Mouse (Mus musculus): Measurements from ENCODE around the gene March8. TPM values are rescaled to one million over a fixed set of nuclear protein-coding genes. Genes with fewer than 3 reads are reported as not detected.

Gene March8
- polyA plus RNA-seq, 1 experiment, result 21.2 TPM

- Histone ChIP-seq H3ac (ENCODE audit: control insufficient read depth, insufficient read length, low read depth) (no peak overlapping the region), H3K4me3 (ENCODE audit: insufficient read depth, poor library complexity, severe bottlenecking) (no peak overlapping the region), H3K79me3 (ENCODE audit: low read depth) (peaks cover 25% of the 10 kb centered on the region), H3K79me2 (ENCODE audit: control insufficient read depth, insufficient read depth) (peaks cover 12% of the 10 kb centered on the region), H3K27me3 (ENCODE audit: control insufficient read depth, insufficient read depth, insufficient read length) (no peaks in the 10 kb centered on the region), H3K36me3 (ENCODE audit: control insufficient read depth, insufficient read depth) (no peaks in the 10 kb centered on the region)
- TF ChIP-seq CTCF (IDR thresholded peaks at IDR 0.05; ENCODE audit: control insufficient read depth, insufficient read depth, insufficient read length) (no peak), MAX (IDR thresholded peaks at IDR 0.05) (no peak), USF1 (IDR thresholded peaks at IDR 0.05; ENCODE audit: low read depth) (no peak), FOSL1 (IDR thresholded peaks at IDR 0.05; ENCODE audit: insufficient read depth, low read length, poor library complexity, severe bottlenecking) (no peak), CEBPB (IDR thresholded peaks at IDR 0.05; ENCODE audit: low read depth) (no peak), MYOD1 (IDR thresholded peaks at IDR 0.05; ENCODE audit: control insufficient read depth, insufficient read length, low read depth) (no peak), MYOG (IDR thresholded peaks at IDR 0.05; ENCODE audit: control insufficient read depth, extremely low read depth, insufficient read length) (no peak)
Measured at GRCm38 (mm10) chr6:116359256-116359655, 21.4 kb downstream of the March8 start.

GRCm38 (mm10) chr6:116361463-116361862, 23.6 kb downstream of the March8 start:
- Histone ChIP-seq H3K79me2 (ENCODE audit: control insufficient read depth, insufficient read depth) (peaks cover 12% of the 10 kb centered on the region), H3K4me3 (ENCODE audit: insufficient read depth, poor library complexity, severe bottlenecking) (no peak overlapping the region), H3K27me3 (ENCODE audit: control insufficient read depth, insufficient read depth, insufficient read length) (no peaks in the 10 kb centered on the region), H3ac (ENCODE audit: control insufficient read depth, insufficient read length, low read depth) (no peak overlapping the region), H3K79me3 (ENCODE audit: low read depth) (peaks cover 27% of the 10 kb centered on the region), H3K36me3 (ENCODE audit: control insufficient read depth, insufficient read depth) (no peaks in the 10 kb centered on the region)
- TF ChIP-seq CTCF (IDR thresholded peaks at IDR 0.05; ENCODE audit: control insufficient read depth, insufficient read depth, insufficient read length) (no peak), FOSL1 (IDR thresholded peaks at IDR 0.05; ENCODE audit: insufficient read depth, low read length, poor library complexity, severe bottlenecking) (no peak)

- Histone ChIP-seq H3K4me3 (ENCODE audit: insufficient read depth, poor library complexity, severe bottlenecking) (no peak overlapping the region), H3ac (ENCODE audit: control insufficient read depth, insufficient read length, low read depth) (no peak overlapping the region), H3K27me3 (ENCODE audit: control insufficient read depth, insufficient read depth, insufficient read length) (no peaks in the 10 kb centered on the region), H3K79me2 (ENCODE audit: control insufficient read depth, insufficient read depth) (peaks cover 12% of the 10 kb centered on the region), H3K79me3 (ENCODE audit: low read depth) (peaks cover 25% of the 10 kb centered on the region), H3K36me3 (ENCODE audit: control insufficient read depth, insufficient read depth) (no peaks in the 10 kb centered on the region)
- no peak for TF ChIP-seq MYOG (IDR thresholded peaks at IDR 0.05; ENCODE audit: control insufficient read depth, extremely low read depth, insufficient read length)
- no peak for TF ChIP-seq CTCF (IDR thresholded peaks at IDR 0.05; ENCODE audit: control insufficient read depth, insufficient read depth, insufficient read length)
- TF ChIP-seq FOSL1 (IDR thresholded peaks at IDR 0.05; ENCODE audit: insufficient read depth, low read length, poor library complexity, severe bottlenecking), result no peak
- no peak for TF ChIP-seq MAX (IDR thresholded peaks at IDR 0.05)
- TF ChIP-seq CEBPB (IDR thresholded peaks at IDR 0.05; ENCODE audit: low read depth), result no peak
- no peak for TF ChIP-seq MYOD1 (IDR thresholded peaks at IDR 0.05; ENCODE audit: control insufficient read depth, insufficient read length, low read depth)
- no peak for TF ChIP-seq USF1 (IDR thresholded peaks at IDR 0.05; ENCODE audit: low read depth)
Measured at GRCm38 (mm10) chr6:116361993-116362392, 24.2 kb downstream of the March8 start.

DNA sequence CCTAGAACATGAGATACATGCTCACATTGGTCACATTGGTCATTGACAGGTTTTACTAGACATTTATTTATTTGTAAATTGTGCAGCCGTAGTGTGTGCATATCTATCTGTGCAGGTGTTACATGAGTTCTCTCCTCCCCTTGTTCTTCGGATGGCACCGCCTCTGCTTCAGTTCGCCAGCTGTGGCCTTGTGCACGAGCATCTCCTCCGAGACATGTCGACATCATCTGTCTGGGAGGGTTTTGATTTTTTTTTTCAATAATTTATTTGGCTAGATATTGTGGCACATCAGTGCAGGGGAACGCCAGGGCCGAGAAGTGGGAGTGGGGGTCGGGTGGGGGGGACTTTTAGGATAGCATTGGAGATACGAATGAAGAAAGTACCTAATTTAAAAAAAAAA, 30.1 kb downstream of the March8 start:
- Histone ChIP-seq H3K79me2 (ENCODE audit: control insufficient read depth, insufficient read depth) (peaks cover 33% of the 10 kb centered on the region), H3K79me3 (ENCODE audit: low read depth) (peaks cover 12% of the 10 kb centered on the region), H3K36me3 (ENCODE audit: control insufficient read depth, insufficient read depth) (no peaks in the 10 kb centered on the region), H3ac (ENCODE audit: control insufficient read depth, insufficient read length, low read depth) (no peak overlapping the region), H3K4me3 (ENCODE audit: insufficient read depth, poor library complexity, severe bottlenecking) (no peak overlapping the region), H3K27me3 (ENCODE audit: control insufficient read depth, insufficient read depth, insufficient read length) (no peaks in the 10 kb centered on the region)
- TF ChIP-seq MYOG (IDR thresholded peaks at IDR 0.05; ENCODE audit: control insufficient read depth, extremely low read depth, insufficient read length), result no peak
- no peak for TF ChIP-seq CTCF (IDR thresholded peaks at IDR 0.05; ENCODE audit: control insufficient read depth, insufficient read depth, insufficient read length)
- no peak for TF ChIP-seq MAX (IDR thresholded peaks at IDR 0.05)
- no peak for TF ChIP-seq CEBPB (IDR thresholded peaks at IDR 0.05; ENCODE audit: low read depth)
- no peak for TF ChIP-seq USF1 (IDR thresholded peaks at IDR 0.05; ENCODE audit: low read depth)
- TF ChIP-seq MYOD1 (IDR thresholded peaks at IDR 0.05; ENCODE audit: control insufficient read depth, insufficient read length, low read depth), result no peak
- no peak for TF ChIP-seq FOSL1 (IDR thresholded peaks at IDR 0.05; ENCODE audit: insufficient read depth, low read length, poor library complexity, severe bottlenecking)

DNA sequence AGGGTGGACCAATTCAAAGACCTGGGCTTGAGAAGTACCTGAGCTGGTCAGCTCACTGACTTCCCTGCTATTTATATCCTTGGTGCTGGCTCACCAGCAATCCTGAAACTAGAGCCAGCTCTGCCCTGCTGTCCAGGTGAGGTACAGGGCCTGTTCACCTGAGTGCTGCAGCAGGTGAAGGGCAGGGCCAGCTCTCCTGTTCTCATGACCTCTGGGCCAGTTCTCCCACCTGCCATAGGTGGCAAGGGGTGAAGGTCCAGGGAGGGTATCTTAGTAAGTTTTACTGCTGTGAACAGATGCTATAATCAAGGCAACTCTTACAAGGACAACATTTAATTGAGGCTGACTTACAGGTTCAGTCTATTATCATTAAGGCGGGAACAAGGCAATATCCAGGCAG, 32.0 kb downstream of the March8 start:
- Histone ChIP-seq H3K79me3 (ENCODE audit: low read depth) (peaks cover 12% of the 10 kb centered on the region), H3K27me3 (ENCODE audit: control insufficient read depth, insufficient read depth, insufficient read length) (no peaks in the 10 kb centered on the region), H3K4me3 (ENCODE audit: insufficient read depth, poor library complexity, severe bottlenecking) (no peak overlapping the region), H3K36me3 (ENCODE audit: control insufficient read depth, insufficient read depth) (no peaks in the 10 kb centered on the region), H3K79me2 (ENCODE audit: control insufficient read depth, insufficient read depth) (peaks cover 49% of the 10 kb centered on the region), H3ac (ENCODE audit: control insufficient read depth, insufficient read length, low read depth) (no peak overlapping the region)
- TF ChIP-seq CTCF (IDR thresholded peaks at IDR 0.05; ENCODE audit: control insufficient read depth, insufficient read depth, insufficient read length) (no peak), MYOD1 (IDR thresholded peaks at IDR 0.05; ENCODE audit: control insufficient read depth, insufficient read length, low read depth) (no peak), USF1 (IDR thresholded peaks at IDR 0.05; ENCODE audit: low read depth) (no peak), CEBPB (IDR thresholded peaks at IDR 0.05; ENCODE audit: low read depth) (no peak), MAX (IDR thresholded peaks at IDR 0.05) (no peak), MYOG (IDR thresholded peaks at IDR 0.05; ENCODE audit: control insufficient read depth, extremely low read depth, insufficient read length) (no peak), FOSL1 (IDR thresholded peaks at IDR 0.05; ENCODE audit: insufficient read depth, low read length, poor library complexity, severe bottlenecking) (no peak)

Data from C2C12 (cell line).